Mouse (Mus musculus) forebrain, embryonic 12.5 days (tissue): ENCODE data around the gene Abcc4. TPM values are rescaled to one million over a fixed set of nuclear protein-coding genes. Genes with fewer than 3 reads are reported as not detected.
A peak's percentile ranks its signal among the peaks of the same experiment; 100 is the strongest.

Experiments used
- ATAC-seq: fragments of 200-750 bp; cut with Nextera tagmentation; 2 replicates; pipeline ENCODE4 v1.8.0; 2017; ENCODE audit warnings: moderate TSS enrichment; ENCODE audit not compliant: low FRiP score
- H3K27ac ChIP-seq: fragments of 300-500 bp; sonication (generic); 2 replicates; pipeline ENCODE4 v1.5.1; 2016; ENCODE audit warnings: mild to moderate bottlenecking
- H3K27me3 ChIP-seq: fragments of 300-500 bp; sonication (generic); 2 replicates; pipeline ENCODE4 v1.6.1; 2016; ENCODE audit warnings: mild to moderate bottlenecking
- H3K36me3 ChIP-seq: fragments of 300-500 bp; sonication (generic); replicated peaks from 2 replicates; pipeline ENCODE4 v1.6.1; 2016; ENCODE audit warnings: mild to moderate bottlenecking
- H3K4me1 ChIP-seq: fragments of 300-500 bp; sonication (generic); 2 replicates; pipeline ENCODE4 v1.6.1; 2016
- H3K4me2 ChIP-seq: fragments of 300-500 bp; sonication (generic); 2 replicates; pipeline ENCODE4 v1.6.1; 2016; ENCODE audit warnings: mild to moderate bottlenecking, moderate library complexity
- H3K4me3 ChIP-seq: fragments of 300-500 bp; sonication (generic); replicated peaks from 2 replicates; pipeline ENCODE4 v1.5.1; 2016; ENCODE audit warnings: mild to moderate bottlenecking
- H3K9ac ChIP-seq: fragments of 300-500 bp; sonication (generic); 2 replicates; pipeline ENCODE4 v1.6.1; 2016; ENCODE audit warnings: mild to moderate bottlenecking
- H3K9me3 ChIP-seq: fragments of 300-500 bp; sonication (generic); 2 replicates; pipeline ENCODE4 v1.6.1; 2016
- WGBS: fragments of 180-500 bp; shearing (Covaris S2); methylation state at CpG from one replicate; pipeline ENCODE4 v1.1.7; 2016; 5-methylcytosine and 5-hydroxymethylcytosine counted together
- polyA plus RNA-seq: library from polyadenylated mRNA; unstranded; fragments of >200 nt; fragmentation: Nextera tagmentation; extraction: Ambion mirVana; gene quantifications from 2 replicates; pipeline ENCODE4 v1.2.1, GENCODE M21; 2016

Gene Abcc4
- polyA plus RNA-seq, 1 experiment from 2014 or later: 2.1 TPM

DNA sequence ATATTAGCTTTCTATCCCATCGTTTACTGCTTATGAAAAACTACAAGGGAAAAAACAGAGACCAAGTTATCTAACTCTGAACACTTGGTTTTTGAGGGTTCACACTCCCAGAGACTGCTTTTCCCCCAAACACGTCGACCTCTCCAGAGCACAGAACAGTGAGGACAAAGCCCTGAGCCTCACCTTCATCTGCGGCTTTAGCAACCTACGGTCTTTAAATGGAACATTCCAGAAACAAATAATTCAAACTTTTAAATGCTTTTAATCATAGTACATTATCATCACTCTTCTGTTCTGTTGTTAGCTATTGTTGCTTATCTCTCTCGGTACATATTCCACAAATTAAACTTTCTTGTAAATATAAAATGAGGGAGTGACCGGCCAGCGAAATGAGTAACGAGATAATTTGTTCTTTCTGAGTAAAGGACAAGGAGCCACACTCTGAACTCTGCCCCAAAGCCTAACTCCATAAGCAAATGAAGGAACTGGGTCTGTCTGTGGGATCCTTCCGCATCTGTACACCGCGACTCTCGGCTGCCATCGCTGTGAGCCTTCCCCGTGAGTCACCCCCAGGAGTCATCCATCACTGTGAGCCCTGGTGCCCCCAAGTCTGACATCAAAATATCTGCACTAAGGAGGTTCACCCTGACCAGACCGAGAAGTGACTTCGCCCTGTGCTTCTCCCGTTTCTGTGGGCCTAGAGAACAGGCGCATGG is 126.8 kb downstream of the Abcc4 start:
- no peaks in the 10 kb centered on the region for H3K9me3 ChIP-seq
- ATAC-seq: no peak
- no peak overlapping the region for H3K9ac ChIP-seq
- peaks cover 6% of the 10 kb centered on the region; the same call in 1 of the 2 replicates for H3K4me1 ChIP-seq
- no peaks in the 10 kb centered on the region for H3K36me3 ChIP-seq
- H3K4me2 ChIP-seq: no peak overlapping the region
- WGBS: 92% methylated on average over 19 of the region's 19 CpGs
- H3K27ac ChIP-seq: no peak overlapping the region
- H3K27me3 ChIP-seq: 0 out of 2 replicates have a peak, but pooled peaks cover 4% of the 10 kb centered on the region
- H3K4me3 ChIP-seq: no peak overlapping the region

- H3K4me3 ChIP-seq: no peak overlapping the region
- 91% methylated on average over 5 of the region's 5 CpGs for WGBS
- no peak overlapping the region for H3K9ac ChIP-seq
- no peaks in the 10 kb centered on the region for H3K27me3 ChIP-seq
- H3K4me1 ChIP-seq: peaks cover 3% of the 10 kb centered on the region; the same call in 1 of the 2 replicates
- no peak overlapping the region for H3K27ac ChIP-seq
- no peaks in the 10 kb centered on the region for H3K9me3 ChIP-seq
- no peak overlapping the region for H3K4me2 ChIP-seq
- H3K36me3 ChIP-seq: no peaks in the 10 kb centered on the region
- ATAC-seq: no peak
Measured at GRCm38 (mm10) chr14:118577895-118578294, 128.1 kb downstream of the Abcc4 start.

DNA sequence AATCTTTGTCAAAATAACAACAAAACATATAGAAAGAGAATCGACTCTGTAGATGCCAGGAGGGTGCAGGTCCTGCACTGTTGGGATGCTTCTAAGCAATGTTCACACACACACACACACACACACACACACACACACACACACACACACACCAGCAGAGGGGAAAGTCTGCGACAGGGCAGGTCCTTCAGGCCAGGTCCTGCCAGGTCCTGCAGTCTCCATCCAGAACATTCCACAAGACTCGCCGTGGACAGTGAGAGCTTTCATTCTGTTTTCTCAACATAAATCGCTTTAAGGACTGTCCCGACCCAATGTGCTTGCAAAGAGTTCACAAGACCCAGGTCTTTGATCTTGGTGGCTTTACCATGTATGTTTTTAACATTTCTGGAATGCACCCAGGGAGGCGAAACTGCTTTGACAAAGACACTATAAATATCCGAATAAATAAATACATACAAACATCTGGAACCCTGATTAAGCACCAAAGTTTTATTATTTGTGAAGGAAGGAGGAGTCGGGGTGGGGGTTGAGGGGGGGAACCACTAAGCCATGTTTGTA is 133.3 kb downstream of the Abcc4 start:
- H3K27me3 ChIP-seq: 0 out of 2 replicates have a peak, but pooled peaks cover 10% of the 10 kb centered on the region
- no peak overlapping the region for H3K4me2 ChIP-seq
- H3K27ac ChIP-seq: no peak overlapping the region
- H3K4me1 ChIP-seq: peaks cover 5% of the 10 kb centered on the region
- no peaks in the 10 kb centered on the region for H3K36me3 ChIP-seq
- 85% methylated on average over 9 of the region's 9 CpGs for WGBS
- no peak overlapping the region for H3K4me3 ChIP-seq
- no peak overlapping the region for H3K9ac ChIP-seq
- no peaks in the 10 kb centered on the region for H3K9me3 ChIP-seq
- ATAC-seq: no peak

GRCm38 (mm10) chr14:118569586-118569985 is 136.4 kb downstream of the Abcc4 start:
- ATAC-seq: no peak
- 85% methylated on average over 13 of the region's 13 CpGs for WGBS
- Histone ChIP-seq H3K36me3 (no peaks in the 10 kb centered on the region), H3K9me3 (no peaks in the 10 kb centered on the region), H3K27me3 (0 out of 2 replicates have a peak, but pooled peaks cover 19% of the 10 kb centered on the region), H3K4me1 (peaks cover 19% of the 10 kb centered on the region), H3K4me3 (no peak overlapping the region), H3K4me2 (no peak overlapping the region), H3K27ac (no peak overlapping the region), H3K9ac (no peak overlapping the region)

GRCm38 (mm10) chr14:118568116-118568673 is 137.8 kb downstream of the Abcc4 start:
- Histone ChIP-seq H3K9me3 (no peaks in the 10 kb centered on the region), H3K27ac (no peak overlapping the region), H3K4me3 (no peak overlapping the region), H3K4me2 (no peak overlapping the region), H3K36me3 (no peaks in the 10 kb centered on the region), H3K27me3 (peaks cover 33% of the 10 kb centered on the region; the same call in 1 of the 2 replicates), H3K4me1 (peaks cover 19% of the 10 kb centered on the region), H3K9ac (no peak overlapping the region)
- no peak for ATAC-seq
- 78% methylated on average over 17 of the region's 17 CpGs for WGBS

DNA sequence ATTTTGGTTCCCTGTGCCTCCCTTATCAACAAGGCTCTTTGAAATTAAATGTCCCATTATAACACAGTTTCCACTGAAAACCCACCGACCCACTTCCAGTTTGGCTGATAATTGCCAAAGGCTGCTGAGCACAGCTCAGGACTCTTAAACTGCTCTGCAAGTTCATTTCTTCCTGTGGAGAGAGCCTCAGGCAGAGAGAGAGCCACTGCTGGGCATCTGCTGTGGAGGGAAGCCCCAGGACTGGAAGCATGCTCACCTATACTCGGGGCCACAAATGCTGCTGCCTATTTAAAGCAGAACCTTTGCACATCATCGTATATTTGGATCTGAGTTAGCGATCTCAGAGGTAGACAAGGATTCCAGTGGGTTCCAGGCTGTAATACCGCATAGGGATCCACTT is 139.2 kb downstream of the Abcc4 start:
- ATAC-seq: no peak
- WGBS: 72% methylated on average over 5 of the region's 5 CpGs
- peaks cover 19% of the 10 kb centered on the region for H3K4me1 ChIP-seq
- H3K9me3 ChIP-seq: no peaks in the 10 kb centered on the region
- peak overlapping the region; percentile 21 for H3K4me2 ChIP-seq
- no peak overlapping the region for H3K4me3 ChIP-seq
- peak overlapping the region; percentile 59; the same call in 1 of the 2 replicates for H3K27ac ChIP-seq
- no peak overlapping the region for H3K9ac ChIP-seq
- peaks cover 34% of the 10 kb centered on the region; the same call in 1 of the 2 replicates for H3K27me3 ChIP-seq
- H3K36me3 ChIP-seq: no peaks in the 10 kb centered on the region

- H3K9ac ChIP-seq: no peak overlapping the region
- H3K4me2 ChIP-seq: peak overlapping the region; percentile 21
- no peak overlapping the region for H3K4me3 ChIP-seq
- H3K4me1 ChIP-seq: peaks cover 19% of the 10 kb centered on the region
- no peaks in the 10 kb centered on the region for H3K9me3 ChIP-seq
- H3K36me3 ChIP-seq: no peaks in the 10 kb centered on the region
- peak; percentile 87; the same call in 1 of the 2 replicates for ATAC-seq
- 8% methylated on average over 12 of the region's 12 CpGs for WGBS
- H3K27me3 ChIP-seq: peaks cover 35% of the 10 kb centered on the region; the same call in 1 of the 2 replicates
- H3K27ac ChIP-seq: peak overlapping the region; percentile 59
Measured at GRCm38 (mm10) chr14:118566214-118566688, 139.8 kb downstream of the Abcc4 start.

- WGBS: 80% methylated on average over 5 of the region's 5 CpGs
- H3K27ac ChIP-seq: peak overlapping the region; percentile 59; the same call in 1 of the 2 replicates
- H3K27me3 ChIP-seq: peaks cover 34% of the 10 kb centered on the region; the same call in 1 of the 2 replicates
- H3K36me3 ChIP-seq: no peaks in the 10 kb centered on the region
- peak; percentile 15; the same call in 1 of the 2 replicates for ATAC-seq
- no peaks in the 10 kb centered on the region for H3K9me3 ChIP-seq
- no peak overlapping the region for H3K4me2 ChIP-seq
- H3K4me3 ChIP-seq: no peak overlapping the region
- H3K9ac ChIP-seq: no peak overlapping the region
- H3K4me1 ChIP-seq: peaks cover 19% of the 10 kb centered on the region
Measured at GRCm38 (mm10) chr14:118565696-118566095, 140.3 kb downstream of the Abcc4 start.

DNA sequence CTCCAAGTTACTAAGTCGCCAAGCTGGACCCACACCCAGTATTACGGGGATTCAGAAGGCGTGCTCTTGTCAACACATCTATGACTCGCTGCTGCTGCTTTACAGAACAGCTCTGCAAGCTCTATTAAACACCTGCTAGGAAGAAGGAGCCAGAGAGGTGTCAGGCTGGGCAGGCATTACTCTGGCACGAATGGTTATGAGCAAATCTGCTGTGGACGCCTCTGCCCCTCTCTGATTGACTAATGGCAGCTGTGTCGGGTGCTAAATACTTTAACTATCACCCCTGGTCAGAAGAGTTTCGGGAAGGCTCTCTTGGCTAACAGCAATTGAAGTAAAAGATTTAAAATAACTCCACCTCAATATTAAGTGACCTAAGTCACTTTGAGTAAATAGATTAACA is 142.4 kb downstream of the Abcc4 start:
- H3K36me3 ChIP-seq: no peaks in the 10 kb centered on the region
- H3K9ac ChIP-seq: no peak overlapping the region
- H3K4me2 ChIP-seq: no peak overlapping the region
- 89% methylated on average over 8 of the region's 8 CpGs for WGBS
- H3K27ac ChIP-seq: no peak overlapping the region
- ATAC-seq: no peak
- no peaks in the 10 kb centered on the region for H3K9me3 ChIP-seq
- peaks cover 16% of the 10 kb centered on the region for H3K4me1 ChIP-seq
- no peak overlapping the region for H3K4me3 ChIP-seq
- H3K27me3 ChIP-seq: peaks cover 38% of the 10 kb centered on the region

DNA sequence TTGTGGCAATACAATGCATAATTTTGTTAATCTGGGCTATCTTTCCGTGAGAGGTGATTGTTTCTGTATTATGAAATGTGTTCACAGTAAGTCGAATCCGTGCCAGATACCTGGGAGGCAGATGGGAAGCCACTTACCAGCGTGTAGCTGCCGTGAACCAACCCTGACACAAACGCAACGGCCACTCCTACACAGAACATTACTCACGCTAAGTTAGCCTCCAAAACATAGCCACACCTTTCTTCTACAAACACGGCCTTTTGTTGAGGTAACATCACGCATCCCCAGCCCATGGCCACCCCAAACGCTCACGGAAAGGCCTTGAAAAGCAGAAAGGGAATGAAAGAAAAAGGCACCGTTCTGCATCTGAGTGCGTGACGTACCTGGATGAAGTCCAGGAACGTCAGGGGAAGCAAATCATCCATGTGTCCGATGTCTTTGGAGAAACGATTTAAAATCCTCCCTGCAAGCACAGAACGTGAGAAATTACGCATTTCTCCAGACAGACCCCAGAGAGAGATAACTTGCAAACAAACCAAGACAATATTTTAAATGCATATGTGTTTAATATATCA is 153.0 kb downstream of the Abcc4 start:
- peaks cover 56% of the 10 kb centered on the region for H3K27me3 ChIP-seq
- no peak overlapping the region for H3K9ac ChIP-seq
- no peaks in the 10 kb centered on the region for H3K9me3 ChIP-seq
- H3K4me3 ChIP-seq: no peak overlapping the region
- H3K36me3 ChIP-seq: no peaks in the 10 kb centered on the region
- 69% methylated on average over 20 of the region's 20 CpGs for WGBS
- no peak for ATAC-seq
- no peak overlapping the region for H3K27ac ChIP-seq
- H3K4me2 ChIP-seq: no peak overlapping the region
- peaks cover 34% of the 10 kb centered on the region for H3K4me1 ChIP-seq

- H3K36me3 ChIP-seq: no peaks in the 10 kb centered on the region
- ATAC-seq: no peak
- no peak overlapping the region for H3K4me3 ChIP-seq
- peaks cover 62% of the 10 kb centered on the region for H3K27me3 ChIP-seq
- WGBS: 26% methylated on average over 5 of the region's 5 CpGs
- no peak overlapping the region for H3K9ac ChIP-seq
- H3K27ac ChIP-seq: no peak overlapping the region
- H3K9me3 ChIP-seq: no peaks in the 10 kb centered on the region
- peak overlapping the region; percentile 51; the same call in 1 of the 2 replicates for H3K4me2 ChIP-seq
- peaks cover 34% of the 10 kb centered on the region for H3K4me1 ChIP-seq
Measured at GRCm38 (mm10) chr14:118552390-118552789, 153.6 kb downstream of the Abcc4 start.

DNA sequence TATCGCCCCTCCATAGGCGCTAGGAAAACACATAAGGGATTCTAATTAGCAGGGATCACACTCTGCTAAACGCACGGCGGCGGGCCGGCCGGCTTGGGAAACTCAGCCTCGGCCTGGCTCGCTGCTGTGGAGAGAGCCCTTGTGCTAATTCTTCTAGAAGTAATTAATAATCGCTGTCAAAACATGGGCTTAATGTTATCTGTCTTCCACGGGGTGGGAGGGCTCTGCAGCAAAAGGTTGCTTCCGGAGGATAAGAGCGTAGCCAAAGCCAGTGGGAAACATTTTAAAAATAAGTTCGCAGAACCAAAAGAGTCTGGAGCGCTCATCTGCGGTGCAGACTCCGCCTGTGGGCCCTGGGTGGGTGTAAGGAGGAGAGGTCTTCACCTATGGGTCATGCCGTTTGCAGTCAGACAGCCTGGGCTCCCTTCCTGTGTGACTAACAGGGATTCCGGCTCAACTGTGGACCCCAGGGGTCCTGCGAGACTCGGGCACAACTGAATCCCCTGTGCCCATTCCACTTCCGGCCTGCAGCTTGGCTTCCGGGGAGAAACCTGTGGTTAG is 154.2 kb downstream of the Abcc4 start:
- H3K9me3 ChIP-seq: no peaks in the 10 kb centered on the region
- peaks cover 34% of the 10 kb centered on the region for H3K4me1 ChIP-seq
- H3K36me3 ChIP-seq: no peaks in the 10 kb centered on the region
- peak overlapping the region; percentile 5; the same call in 1 of the 2 replicates for H3K27ac ChIP-seq
- ATAC-seq: peak; percentile 89
- 8% methylated on average over 24 of the region's 24 CpGs for WGBS
- peaks cover 68% of the 10 kb centered on the region for H3K27me3 ChIP-seq
- peak overlapping the region; percentile 24 for H3K4me3 ChIP-seq
- 0 out of 2 replicates have a peak overlapping the region, but pooled peaks have one; percentile 26 for H3K9ac ChIP-seq
- H3K4me2 ChIP-seq: peak overlapping the region; percentile 51
